Mouse (Mus musculus) layer of hippocampus, adult 2 months (tissue): ENCODE results near the gene Klk1b22. TPM values are rescaled to one million over a fixed set of nuclear protein-coding genes. Genes with fewer than 3 reads are reported as not detected.
"Not testable (repeated sequence)": the region's sequence is repeated elsewhere in the genome, so short reads cannot be mapped to it uniquely, and the experiment has no call there.

Source experiments
- DNase-seq, 2 experiments: peaks; one replicate each; pipeline ENCODE4 v3.0.0; 2022; ENCODE audit warnings: low spot score in 2 of 2
- H3K27ac ChIP-seq: fragments of 200-600 bp; 2 replicates; pipeline ENCODE4 v1.8.1; 2022
- H3K4me3 ChIP-seq: fragments of 200-600 bp; 2 replicates; pipeline ENCODE4 v1.8.1; 2022; ENCODE audit warnings: mild to moderate bottlenecking
- CTCF ChIP-seq: fragments of 200-600 bp; conservative IDR thresholded peaks from 2 replicates; pipeline ENCODE4 v1.8.1; 2022; ENCODE audit warnings: antibody characterized with exemption, mild to moderate bottlenecking, moderate library complexity
- long read RNA-seq, 2 experiments: library from polyadenylated mRNA; stranded (forward); transcript quantifications; one replicate each; pipeline ENCODE4 v2.0.0; 2021; ENCODE audit warnings: borderline mapping rate in 2 of 2
- total RNA-seq, 2 experiments: library from RNA; stranded (reverse); gene quantifications; 2 replicates each; pipeline ENCODE4 v1.2.3; 2021

The Klk1b22 gene
- not detected for total RNA-seq
- long read RNA-seq, experiment 1: 0 reads
- long read RNA-seq, experiment 2: 0 reads

- no peak for TF ChIP-seq CTCF
- Histone ChIP-seq H3K4me3 (no peak within 1 kb of the TSS), H3K27ac (no peak within 1 kb of the TSS)
- no peak for DNase-seq
Measured at GRCm38 (mm10) chr7:44112373-44112772, at the start of gene Klk1b22. Klk1b22 (plus strand) TSS chr7:44112673.

- Histone ChIP-seq H3K4me3 (no peak overlapping the region), H3K27ac (no peak overlapping the region)
- DNase-seq: no peak
- TF ChIP-seq CTCF: no peak
Measured at GRCm38 (mm10) chr7:44072117-44072516, 40.4 kb upstream of the Klk1b22 start.

GRCm38 (mm10) chr7:44077703-44078102 is 34.8 kb upstream of the Klk1b22 start:
- Histone ChIP-seq H3K27ac (no peak overlapping the region), H3K4me3 (no peak overlapping the region)
- no peak for DNase-seq
- no peak for TF ChIP-seq CTCF

- TF ChIP-seq CTCF: no peak
- H3K27ac ChIP-seq: no peak overlapping the region
- no peak for DNase-seq
- no peak overlapping the region for H3K4me3 ChIP-seq
Measured at GRCm38 (mm10) chr7:44096111-44096510, 16.4 kb upstream of the Klk1b22 start.

GRCm38 (mm10) chr7:44102028-44102427 is 10.4 kb upstream of the Klk1b22 start, which contains the start of gene Klk1b21:
Klk1b21 (plus strand) TSS chr7:44102328.
- DNase-seq, H3K27ac ChIP-seq, H3K4me3 ChIP-seq: not testable (repeated sequence)

GRCm38 (mm10) chr7:44123445-44123844 is 11.0 kb downstream of the Klk1b22 start:
- Histone ChIP-seq H3K27ac (no peak overlapping the region), H3K4me3 (no peak overlapping the region)
- TF ChIP-seq CTCF: no peak
- DNase-seq: no peak

GRCm38 (mm10) chr7:44136467-44136866 is 24.0 kb downstream of the Klk1b22 start, which contains the start of gene Klk1b16:
Klk1b16 (plus strand) TSS chr7:44136767.
- Histone ChIP-seq H3K4me3 (no peak within 1 kb of the TSS), H3K27ac (no peak within 1 kb of the TSS)
- no peak for TF ChIP-seq CTCF
- no peak for DNase-seq

Other genes with a start within 250 kb of the Klk1b22 start
- gene Klk4, start 231.5 kb upstream of the Klk1b22 start, total RNA-seq: not detected
- gene Klk15, start 178.9 kb upstream of the Klk1b22 start, total RNA-seq: not detected
- gene Klk1b8, start 162.0 kb upstream of the Klk1b22 start, total RNA-seq: not detected
- gene Klk1b1, start 145.9 kb upstream of the Klk1b22 start, total RNA-seq: not detected
- not detected for gene Klk1b9, start 136.6 kb upstream of the Klk1b22 start, total RNA-seq
- not detected for gene Klk1b11, start 116.8 kb upstream of the Klk1b22 start, total RNA-seq
- not detected for gene Klk1b26, start 100.5 kb upstream of the Klk1b22 start, total RNA-seq
- gene Klk1b27, start 60.4 kb upstream of the Klk1b22 start, total RNA-seq: not detected
- not detected for gene Klk1b21, start 10.3 kb upstream of the Klk1b22 start, total RNA-seq
- gene Klk1b16, start 24.1 kb downstream of the Klk1b22 start, total RNA-seq: not detected
- gene Klk1b24, start 75.6 kb downstream of the Klk1b22 start, total RNA-seq: not detected
- gene Klk1b3, start 85.5 kb downstream of the Klk1b22 start, total RNA-seq: not detected
- gene Klk1b4, start 94.8 kb downstream of the Klk1b22 start, total RNA-seq: not detected
- not detected for gene Klk1b5, start 103.3 kb downstream of the Klk1b22 start, total RNA-seq
- gene Klk1, start 112.7 kb downstream of the Klk1b22 start, total RNA-seq: not detected
- gene Gm36864, start 123.5 kb downstream of the Klk1b22 start, total RNA-seq: not detected
- gene 1700028J19Rik, start 134.0 kb downstream of the Klk1b22 start, total RNA-seq: under 1 TPM; 0.79 to 0.92 TPM
- gene 2410002F23Rik, start 134.0 kb downstream of the Klk1b22 start, total RNA-seq: 10 to 100 TPM; 87.8 to 90.3 TPM
- gene Acp4, start 144.7 kb downstream of the Klk1b22 start, total RNA-seq: not detected
- not detected for gene Gm15517, start 148.8 kb downstream of the Klk1b22 start, total RNA-seq
- gene Clec11a, start 194.2 kb downstream of the Klk1b22 start, total RNA-seq: 1 to 10 TPM; 3.0 to 3.5 TPM
- 100 to 1,000 TPM; 647 to 698 TPM for gene Shank1, start 197.6 kb downstream of the Klk1b22 start, total RNA-seq